Mouse (Mus musculus) testis, adult 2 months (tissue): ENCODE results near the gene Rptor. TPM values are rescaled to one million over a fixed set of nuclear protein-coding genes. Genes with fewer than 3 reads are reported as not detected.

Source experiments
- H3K27ac ChIP-seq: fragments of 200-500 bp; 2 replicates; pipeline ENCODE4 v1.5.1; 2012; ENCODE audit warnings: low read depth, low read length; ENCODE audit not compliant: control insufficient read depth, insufficient read depth
- H3K27me3 ChIP-seq: fragments of 200-500 bp; 2 replicates; pipeline ENCODE4 v1.6.1; 2012; ENCODE audit warnings: mild to moderate bottlenecking, low read length, moderate library complexity; ENCODE audit not compliant: control insufficient read depth, insufficient read depth
- H3K36me3 ChIP-seq: fragments of 200-500 bp; 2 replicates; pipeline ENCODE4 v1.6.1; 2012; ENCODE audit warnings: mild to moderate bottlenecking, low read length; ENCODE audit not compliant: control insufficient read depth, insufficient read depth
- H3K4me1 ChIP-seq: fragments of 200-500 bp; 2 replicates; pipeline ENCODE4 v1.6.1; 2012; ENCODE audit warnings: low read length; ENCODE audit not compliant: control insufficient read depth, insufficient read depth
- H3K4me3 ChIP-seq: fragments of 200-500 bp; 2 replicates; pipeline ENCODE4 v1.5.1; 2012; ENCODE audit warnings: low read depth, mild to moderate bottlenecking, low read length, moderate library complexity, mixed read lengths; ENCODE audit not compliant: control insufficient read depth
- CTCF ChIP-seq: fragments of 200-500 bp; IDR thresholded peaks from 2 replicates; pipeline ENCODE4 v1.5.1; 2012; ENCODE audit warnings: low read depth, mild to moderate bottlenecking, inconsistent platforms, low read length, moderate library complexity; ENCODE audit not compliant: control insufficient read depth, insufficient read depth, insufficient replicate concordance
- POLR2A ChIP-seq: fragments of 200-500 bp; IDR thresholded peaks from 2 replicates; pipeline ENCODE4 v1.6.1; 2012; ENCODE audit warnings: low read depth, mild to moderate bottlenecking, inconsistent platforms, low read length, moderate library complexity; ENCODE audit not compliant: control insufficient read depth
- polyA plus RNA-seq: library from polyadenylated mRNA; depleted of rRNA; stranded (reverse); fragments of >200 nt; gene quantifications from 2 replicates; pipeline ENCODE4 v1.2.3, GENCODE M21; 2012

The Rptor gene
- polyA plus RNA-seq, 1 experiment, result 25.4 TPM

- no peak overlapping the region for H3K27ac ChIP-seq
- TF ChIP-seq POLR2A, result no peak
- TF ChIP-seq CTCF, result no peak
Measured at GRCm38 (mm10) chr11:119563166-119563565, 39.5 kb upstream of the Rptor start.

GRCm38 (mm10) chr11:119564383-119564782, 38.3 kb upstream of the Rptor start:
- TF ChIP-seq POLR2A, result no peak
- no peak for TF ChIP-seq CTCF
- Histone ChIP-seq H3K27me3 (no peaks in the 10 kb centered on the region), H3K27ac (no peak overlapping the region), H3K36me3 (no peaks in the 10 kb centered on the region), H3K4me3 (no peak overlapping the region), H3K4me1 (no peaks in the 10 kb centered on the region)

More at GRCm38 (mm10) chr11:119563166-119563565, 39.5 kb upstream of the Rptor start:
- no peaks in the 10 kb centered on the region for H3K4me1 ChIP-seq
- no peaks in the 10 kb centered on the region for H3K36me3 ChIP-seq
- H3K27me3 ChIP-seq, result no peaks in the 10 kb centered on the region
- no peak overlapping the region for H3K4me3 ChIP-seq

- Histone ChIP-seq H3K27me3 (no peaks in the 10 kb centered on the region), H3K4me1 (no peaks in the 10 kb centered on the region), H3K36me3 (no peaks in the 10 kb centered on the region), H3K27ac (no peak overlapping the region), H3K4me3 (no peak overlapping the region)
- TF ChIP-seq POLR2A, result no peak
- TF ChIP-seq CTCF, result no peak
Measured at GRCm38 (mm10) chr11:119565021-119565420, 37.7 kb upstream of the Rptor start.

- Histone ChIP-seq H3K36me3 (no peaks in the 10 kb centered on the region), H3K27me3 (no peaks in the 10 kb centered on the region), H3K27ac (no peak overlapping the region), H3K4me3 (no peak overlapping the region), H3K4me1 (no peaks in the 10 kb centered on the region)
- no peak for TF ChIP-seq CTCF
- no peak for TF ChIP-seq POLR2A
Measured at GRCm38 (mm10) chr11:119565684-119566083, 37.0 kb upstream of the Rptor start.

DNA sequence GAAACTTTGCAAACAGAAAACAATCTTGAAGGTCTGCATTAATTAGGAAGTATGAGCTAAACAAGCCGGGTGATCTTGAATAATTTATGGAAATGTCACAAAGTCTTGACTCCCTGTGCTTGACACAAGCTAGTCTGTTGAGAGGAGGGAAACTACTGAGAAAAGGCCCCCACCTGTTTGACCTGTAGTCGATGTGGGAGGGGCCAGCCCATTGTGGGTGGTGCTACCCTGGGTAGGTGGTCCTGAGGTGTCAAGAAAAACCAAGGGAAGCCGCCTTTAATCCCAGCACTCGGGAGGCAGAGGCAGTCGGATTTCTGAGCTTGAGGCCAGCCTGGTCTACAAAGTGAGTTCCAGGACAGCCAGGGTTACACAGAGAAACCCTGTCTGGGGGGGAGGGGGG, 36.5 kb upstream of the Rptor start:
- no peaks in the 10 kb centered on the region for H3K36me3 ChIP-seq
- no peak for TF ChIP-seq CTCF
- TF ChIP-seq POLR2A, result no peak
- no peak overlapping the region for H3K4me3 ChIP-seq
- H3K27ac ChIP-seq, result no peak overlapping the region
- H3K27me3 ChIP-seq, result no peaks in the 10 kb centered on the region
- H3K4me1 ChIP-seq, result no peaks in the 10 kb centered on the region

DNA sequence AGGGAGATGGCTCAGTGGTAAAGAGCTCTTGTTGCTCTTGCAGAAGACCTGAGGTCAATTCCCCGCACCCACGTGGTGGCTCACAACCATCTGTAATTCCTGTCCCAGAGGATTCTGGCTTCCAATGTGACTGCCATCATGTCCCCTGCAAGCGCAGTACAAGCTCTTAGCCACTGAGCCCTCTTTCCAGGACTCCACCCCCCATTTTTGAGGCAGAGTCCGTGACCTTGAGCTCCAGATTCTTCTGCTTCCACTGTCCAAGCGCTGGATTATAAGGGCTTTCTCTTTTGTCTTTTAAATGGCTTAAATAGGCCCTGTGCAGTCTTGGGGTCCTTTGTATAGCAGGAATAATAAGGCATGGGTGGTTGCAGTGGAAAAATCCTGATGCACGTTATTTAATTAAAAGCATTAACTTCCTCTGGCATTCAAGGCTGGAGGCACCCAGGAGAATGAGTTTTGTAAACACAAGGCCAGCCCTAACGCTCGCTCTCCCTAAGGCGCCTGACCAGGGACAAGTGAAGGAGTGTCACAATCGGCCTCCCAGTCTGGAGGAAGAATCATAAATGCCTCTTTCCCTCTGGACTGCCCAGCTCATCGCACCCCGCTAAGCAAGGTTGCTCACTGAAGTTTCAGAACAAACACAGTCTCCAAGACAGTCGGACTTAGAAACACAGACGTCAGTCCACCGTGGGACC, 30.2 kb upstream of the Rptor start:
- Histone ChIP-seq H3K27me3 (no peaks in the 10 kb centered on the region), H3K36me3 (no peaks in the 10 kb centered on the region), H3K4me3 (no peak overlapping the region), H3K4me1 (no peaks in the 10 kb centered on the region), H3K27ac (no peak overlapping the region)
- TF ChIP-seq CTCF (no peak), POLR2A (no peak)

GRCm38 (mm10) chr11:119576855-119577254, 25.9 kb upstream of the Rptor start:
- TF ChIP-seq POLR2A (no peak), CTCF (no peak)
- Histone ChIP-seq H3K27ac (no peak overlapping the region), H3K4me3 (no peak overlapping the region), H3K4me1 (no peaks in the 10 kb centered on the region), H3K36me3 (no peaks in the 10 kb centered on the region), H3K27me3 (no peaks in the 10 kb centered on the region)
